Mouse (Mus musculus) ZHBTc4 (cell line): ENCODE measurements around the gene Usp49.
"Not testable (repeated sequence)": the region's sequence is repeated elsewhere in the genome, so short reads cannot be mapped to it uniquely, and the experiment has no call there.

Experiments
- DNase-seq: peaks from one replicate; pipeline ENCODE4 v3.0.0-alpha.2; 2011; ENCODE audit warnings: low read depth, low spot score

Usp49 gene

DNA sequence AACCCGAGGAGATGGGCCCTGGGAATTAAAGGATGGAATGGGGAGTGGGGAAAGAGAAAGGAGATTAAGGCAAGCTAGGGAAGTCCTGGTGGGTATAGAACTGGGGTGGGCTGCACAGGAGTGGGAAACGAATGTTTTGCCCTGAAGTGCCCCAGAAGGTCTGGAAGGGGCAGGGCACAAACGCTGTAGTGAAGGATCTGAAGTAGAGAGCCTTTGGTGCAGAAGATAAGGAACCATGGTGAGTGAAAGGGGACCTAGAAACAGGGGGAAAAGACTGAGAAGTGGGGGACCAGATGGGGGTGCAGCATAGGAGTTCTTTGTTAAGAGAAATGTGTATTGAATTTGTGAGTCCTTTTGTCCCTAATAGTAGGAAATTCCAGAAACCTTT lies at the start of gene Usp49:
Usp49 (plus strand) TSS at position 13 of the 388 bp plus-strand sequence.
- no peak for DNase-seq

DNA sequence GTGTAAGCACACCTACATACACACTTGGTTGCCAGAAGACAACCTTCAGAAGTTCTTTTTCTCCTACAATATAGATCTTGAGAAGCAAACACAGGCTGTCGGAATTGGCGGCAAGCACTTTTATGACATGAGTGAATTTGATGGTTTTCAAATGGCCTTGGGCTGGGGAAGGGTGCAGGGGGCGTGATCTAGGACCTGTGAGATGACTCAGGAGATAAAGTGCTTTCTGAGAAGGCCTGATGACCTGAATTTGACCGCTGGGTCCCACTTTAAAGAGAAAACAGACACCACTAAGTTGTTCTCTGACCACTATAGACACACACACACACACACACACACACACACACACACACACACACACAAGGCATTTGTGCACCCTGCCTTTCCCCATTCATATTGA lies 49.5 kb upstream of the Usp49 start:
- DNase-seq, result peak; percentile 55

DNA sequence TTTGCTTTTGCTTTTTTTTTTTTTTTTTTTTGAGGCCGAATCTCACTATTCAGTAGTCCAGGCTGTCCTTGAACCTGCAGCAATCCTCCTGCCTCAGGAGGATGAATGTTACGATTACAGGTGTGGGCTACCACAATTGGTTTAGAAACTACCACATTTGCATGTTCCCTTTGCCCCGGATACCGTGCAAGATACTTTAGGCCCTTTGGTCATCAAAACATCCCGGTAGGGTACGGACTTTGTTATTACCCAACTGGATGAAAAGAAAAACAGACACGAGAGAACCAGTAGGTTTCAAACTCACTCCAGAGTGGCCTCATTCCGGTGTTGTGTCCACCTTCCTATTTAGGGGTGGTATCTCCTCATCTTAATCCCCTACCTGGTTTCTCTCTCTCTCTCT lies 42.0 kb upstream of the Usp49 start:
- DNase-seq, result no peak

DNA sequence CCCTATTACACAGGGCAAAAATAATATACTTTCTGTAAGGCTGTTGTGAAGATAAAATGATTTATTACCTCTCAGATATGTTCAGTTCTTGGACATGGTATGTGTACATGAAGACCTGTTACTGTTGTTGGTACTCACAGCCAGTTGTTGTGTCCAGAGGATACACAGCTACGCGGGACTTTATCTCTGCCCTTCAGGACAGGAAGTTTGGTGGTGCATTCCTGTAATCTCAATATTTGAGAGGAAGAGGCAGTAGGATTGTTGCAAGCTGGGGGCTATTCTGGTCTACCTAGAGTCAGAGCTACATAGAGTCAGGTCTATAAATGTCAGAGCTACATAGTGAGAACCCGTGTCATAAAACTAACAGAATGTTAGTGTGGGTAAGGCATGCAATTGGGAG lies 39.4 kb upstream of the Usp49 start:
- DNase-seq, result no peak

DNA sequence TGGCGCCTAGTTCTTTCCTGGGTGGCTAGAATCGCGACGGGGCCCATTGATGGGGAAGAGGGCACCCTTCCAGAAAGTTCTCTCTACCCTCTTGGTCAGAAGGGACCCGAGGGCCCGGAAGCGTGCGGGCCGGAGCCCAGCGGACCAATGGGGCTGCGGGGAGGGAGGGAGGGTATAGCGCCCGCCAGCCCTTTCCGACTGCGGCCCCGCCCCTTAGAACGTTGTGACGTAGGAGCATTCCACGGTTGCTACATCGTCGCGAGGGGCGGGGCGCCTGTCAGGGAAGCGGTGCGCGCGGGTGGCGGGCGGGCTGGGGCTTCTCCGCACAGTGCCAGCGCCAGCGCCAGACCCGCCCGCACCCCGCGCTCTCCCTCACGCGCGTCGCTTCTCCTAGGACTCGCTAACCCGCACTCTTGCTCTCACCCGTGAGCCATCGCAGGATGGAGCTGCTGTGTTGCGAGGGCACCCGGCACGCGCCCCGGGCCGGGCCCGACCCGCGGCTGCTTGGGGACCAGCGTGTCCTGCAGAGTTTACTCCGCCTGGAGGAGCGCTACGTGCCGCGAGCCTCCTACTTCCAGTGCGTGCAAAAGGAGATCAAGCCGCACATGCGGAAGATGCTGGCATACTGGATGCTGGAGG lies 37.2 kb upstream of the Usp49 start:
- peak; percentile 98 for DNase-seq

DNA sequence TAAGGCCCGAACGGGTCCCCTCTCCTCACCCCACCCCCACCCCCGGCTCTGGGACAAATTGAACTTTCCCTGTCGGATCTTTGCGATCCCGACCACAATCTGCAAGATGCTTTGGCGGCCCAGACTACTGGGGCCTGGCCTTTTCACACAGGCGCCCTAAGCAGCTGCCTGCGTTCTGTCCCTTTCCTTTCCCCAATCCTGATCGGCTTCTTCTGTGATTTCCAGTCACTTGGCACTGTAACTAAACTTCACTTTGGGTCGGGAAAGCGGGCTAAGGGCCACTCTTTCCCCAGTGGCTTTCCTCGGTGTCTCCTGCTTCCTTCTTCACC lies 36.7 kb upstream of the Usp49 start:
- no peak for DNase-seq

DNA sequence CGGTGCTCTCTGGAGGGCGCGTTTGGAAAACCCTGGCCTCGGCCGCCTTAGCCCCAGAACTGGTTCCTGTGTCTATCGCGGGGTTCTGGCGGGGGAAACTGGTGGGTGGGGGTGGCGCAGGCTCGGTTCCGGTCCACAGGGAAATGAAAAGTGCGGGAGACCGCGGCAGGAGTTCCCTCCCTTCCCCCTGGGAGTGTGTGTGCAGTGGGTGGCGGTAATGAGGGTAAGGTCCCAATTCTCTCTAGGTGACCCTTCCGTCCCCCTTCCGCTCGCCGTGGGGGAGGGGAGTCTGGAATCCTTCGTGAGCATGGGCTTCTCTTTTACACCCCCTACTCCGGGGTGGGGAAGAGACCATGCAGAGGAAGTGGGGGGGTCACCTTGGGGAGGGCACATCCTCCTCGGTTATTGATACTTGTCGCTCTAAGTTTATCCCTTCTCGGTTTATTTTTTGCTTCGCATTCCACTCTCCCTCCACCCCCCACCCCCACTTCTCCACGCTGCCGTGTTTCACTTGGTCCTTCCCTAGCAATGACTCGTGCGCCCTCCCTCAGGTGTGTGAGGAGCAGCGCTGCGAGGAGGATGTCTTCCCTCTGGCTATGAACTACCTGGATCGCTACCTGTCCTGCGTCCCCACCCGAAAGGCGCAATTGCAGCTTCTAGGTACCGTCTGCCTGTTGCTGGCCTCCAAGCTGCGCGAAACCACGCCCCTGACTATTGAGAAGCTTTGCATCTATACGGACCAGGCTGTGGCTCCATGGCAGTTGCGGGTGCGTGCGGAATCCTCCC lies 36.1 kb upstream of the Usp49 start:
- DNase-seq, result no peak

DNA sequence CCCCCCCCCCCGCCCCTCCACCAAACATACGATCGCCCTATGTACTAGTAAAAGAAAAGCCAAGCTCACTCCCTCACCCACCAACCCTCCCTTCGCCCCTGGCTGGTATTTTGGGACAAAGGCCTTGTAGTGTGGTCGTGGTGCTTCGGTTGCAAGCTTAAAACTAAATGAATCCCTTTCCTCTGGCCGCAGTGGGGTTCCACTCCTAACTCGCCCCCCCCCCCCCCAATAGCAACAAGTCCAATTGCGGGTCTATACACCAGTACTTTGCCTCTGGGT lies 35.6 kb upstream of the Usp49 start:
- DNase-seq, result peak; percentile 56

DNA sequence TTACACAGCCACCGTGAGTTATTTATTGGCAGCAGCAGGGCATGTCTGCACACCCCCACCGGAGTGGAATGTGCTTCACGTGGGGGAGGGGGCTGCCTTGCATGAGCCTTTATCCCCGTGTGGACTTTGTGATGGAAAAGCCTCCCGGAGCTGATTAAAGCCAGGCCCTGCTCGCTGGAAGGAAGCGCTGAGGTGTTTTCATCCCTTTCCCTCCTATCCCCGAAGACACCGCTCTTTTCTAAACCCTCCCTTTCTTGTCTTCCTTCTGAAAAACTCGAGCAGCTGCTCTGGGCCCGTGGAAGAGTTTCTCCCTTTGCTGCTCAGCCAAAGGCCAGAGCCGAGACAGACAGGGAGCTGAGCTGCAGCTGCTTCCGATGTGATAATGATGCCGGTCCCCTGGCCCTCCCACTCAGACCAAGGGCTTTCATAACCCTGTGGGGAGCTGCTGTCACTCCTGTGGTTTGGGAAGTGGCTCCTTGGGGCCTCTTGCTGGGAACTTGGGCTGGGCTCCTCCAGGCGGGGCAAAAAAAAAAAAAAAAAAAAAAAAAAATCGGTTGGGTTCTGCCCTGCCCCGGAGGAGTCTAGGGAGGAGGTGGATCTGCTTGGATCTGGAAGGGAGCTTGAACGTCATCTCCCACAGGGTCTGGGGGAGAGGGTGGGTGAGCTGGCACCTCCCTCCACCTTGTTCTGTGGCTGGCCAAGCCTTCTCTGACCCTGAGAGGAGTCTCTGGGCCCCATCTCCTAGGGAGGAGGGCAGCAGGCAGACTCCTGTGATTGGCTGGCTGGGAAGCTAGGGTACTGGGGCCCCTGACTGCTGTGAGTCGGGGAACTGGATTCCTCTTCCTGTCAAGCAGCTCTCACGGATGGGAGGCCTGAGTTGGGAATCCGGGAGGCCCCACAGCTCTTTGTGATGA lies 35.0 kb upstream of the Usp49 start:
- peak; percentile 84 for DNase-seq

DNA sequence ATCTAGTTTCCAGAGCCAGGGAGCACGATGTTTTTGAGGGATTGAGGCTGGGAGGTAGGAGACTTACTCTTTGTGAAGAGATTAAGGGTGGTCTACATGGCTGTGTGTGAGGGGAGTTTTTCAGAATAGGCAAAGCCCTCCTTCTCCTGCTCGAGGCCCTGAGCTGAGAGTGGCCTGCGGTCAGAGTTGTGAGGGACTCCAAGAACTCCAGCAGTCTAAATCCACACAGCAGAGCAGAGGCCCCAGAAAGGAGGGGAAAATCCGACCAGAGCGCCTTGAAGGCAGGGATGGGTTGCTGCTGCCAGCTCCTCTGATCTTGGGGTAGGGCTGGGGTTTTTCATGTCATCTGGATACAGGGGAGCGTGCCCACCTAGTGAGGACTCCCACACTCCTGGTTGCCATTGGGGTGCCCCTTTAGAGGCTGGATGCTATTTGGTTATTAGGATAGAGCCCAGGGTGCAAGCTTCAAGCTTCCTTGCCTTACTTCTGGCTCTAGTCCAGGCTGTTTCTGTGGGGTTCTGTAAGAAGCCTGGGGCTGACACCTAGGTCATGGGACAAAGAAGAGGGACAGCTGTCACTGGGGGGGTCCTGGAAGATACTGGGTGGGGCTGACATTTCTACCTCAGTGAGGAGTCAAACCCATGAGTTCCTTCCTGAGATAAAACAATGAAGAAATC lies 34.2 kb upstream of the Usp49 start:
- DNase-seq, result no peak

DNA sequence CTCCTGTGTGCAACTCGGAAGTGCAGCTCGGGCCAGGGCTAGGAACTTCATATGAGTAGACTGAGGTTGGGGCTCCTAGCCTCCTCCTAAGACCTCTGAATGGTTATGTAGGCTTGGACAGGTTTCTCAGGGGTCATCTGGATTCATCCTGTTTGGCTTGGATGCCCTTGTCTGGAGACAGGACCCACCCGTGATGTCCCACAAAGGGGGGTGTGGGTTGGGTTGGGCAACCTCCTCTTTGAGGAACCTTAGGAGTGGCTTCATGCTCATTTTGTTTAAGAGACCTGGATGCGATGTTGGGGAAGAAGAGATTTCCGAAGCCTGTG lies 33.7 kb upstream of the Usp49 start:
- DNase-seq, result peak; percentile 60

DNA sequence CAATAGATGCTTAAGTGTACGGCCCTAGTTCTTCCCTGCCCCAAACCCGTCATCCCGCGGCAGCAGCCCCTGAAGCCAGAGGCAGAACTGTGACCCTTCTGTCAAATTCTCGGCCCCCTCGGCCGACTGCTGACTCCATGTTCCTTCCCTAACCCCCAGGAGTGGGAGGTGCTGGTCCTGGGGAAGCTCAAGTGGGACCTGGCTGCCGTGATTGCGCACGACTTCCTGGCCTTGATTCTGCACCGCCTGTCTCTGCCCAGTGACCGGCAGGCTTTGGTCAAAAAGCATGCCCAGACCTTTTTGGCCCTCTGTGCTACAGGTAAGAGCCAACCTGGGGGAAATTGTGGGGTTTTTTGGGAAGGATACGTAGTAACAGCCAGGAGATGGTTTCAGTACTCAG lies 33.2 kb upstream of the Usp49 start:
- peak; percentile 43 for DNase-seq

DNA sequence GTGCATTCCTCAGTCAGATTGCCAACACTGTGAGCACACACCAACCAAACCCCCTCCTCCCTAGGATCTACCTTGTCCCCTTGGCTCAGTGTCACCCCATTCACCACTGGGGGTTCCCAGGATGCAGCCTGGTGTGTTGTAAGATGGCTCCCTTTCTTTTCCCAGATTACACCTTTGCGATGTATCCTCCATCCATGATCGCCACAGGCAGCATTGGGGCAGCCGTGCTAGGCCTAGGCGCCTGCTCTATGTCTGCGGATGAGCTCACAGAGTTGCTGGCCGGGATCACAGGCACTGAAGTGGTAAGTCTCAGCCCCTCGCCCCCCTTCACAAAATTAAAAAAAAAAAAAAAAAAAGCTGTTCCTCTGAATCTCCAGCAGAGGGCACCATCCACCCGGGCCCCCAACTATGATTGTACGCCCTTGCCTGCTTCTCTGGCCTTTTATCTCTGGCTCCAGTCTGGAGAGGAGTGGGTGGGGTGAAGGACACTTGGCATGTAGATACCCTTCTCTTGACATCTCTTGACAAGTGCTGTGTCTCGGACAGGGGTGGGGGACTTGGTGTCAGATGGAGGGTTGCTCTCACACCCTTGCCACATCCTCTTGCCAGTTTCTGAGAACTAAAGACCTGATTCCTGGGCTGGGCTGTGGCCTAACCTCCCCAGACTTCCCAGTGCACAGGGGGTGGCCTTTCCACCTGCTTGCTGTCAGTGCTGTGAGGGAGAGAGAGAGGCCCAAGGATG lies 32.5 kb upstream of the Usp49 start:
- peak; percentile 89 for DNase-seq

DNA sequence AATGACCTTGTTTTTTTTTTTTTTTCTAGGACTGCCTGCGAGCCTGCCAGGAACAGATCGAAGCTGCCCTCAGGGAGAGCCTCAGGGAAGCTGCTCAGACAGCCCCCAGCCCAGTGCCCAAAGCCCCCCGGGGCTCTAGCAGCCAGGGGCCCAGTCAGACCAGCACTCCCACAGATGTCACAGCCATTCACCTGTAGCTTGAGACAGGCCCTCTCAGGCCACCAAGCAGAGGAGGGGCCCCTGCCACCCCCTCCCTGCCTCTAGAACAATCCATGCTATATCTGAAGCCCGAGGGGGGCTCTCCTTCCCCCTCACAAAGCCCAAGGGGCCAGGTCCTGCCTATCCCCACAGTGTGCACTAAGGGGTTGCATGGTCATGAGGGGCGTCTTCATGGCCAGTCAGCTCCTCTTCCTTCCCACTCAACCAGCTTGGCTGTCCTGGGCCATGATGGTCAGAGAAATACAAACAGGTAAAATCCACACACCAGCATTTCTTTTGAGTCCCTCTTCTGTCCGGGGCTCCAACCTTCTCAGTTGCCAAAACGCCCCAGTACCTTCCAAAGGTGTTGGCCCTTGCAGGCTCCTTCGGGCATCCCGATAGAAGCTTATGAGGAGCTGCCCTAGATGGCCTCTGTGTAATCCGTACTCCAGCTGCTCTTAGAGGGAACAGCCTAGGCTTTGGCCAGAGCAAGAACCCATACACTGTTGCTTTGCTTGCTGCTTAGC lies 31.7 kb upstream of the Usp49 start:
- not testable (repeated sequence) for DNase-seq

DNA sequence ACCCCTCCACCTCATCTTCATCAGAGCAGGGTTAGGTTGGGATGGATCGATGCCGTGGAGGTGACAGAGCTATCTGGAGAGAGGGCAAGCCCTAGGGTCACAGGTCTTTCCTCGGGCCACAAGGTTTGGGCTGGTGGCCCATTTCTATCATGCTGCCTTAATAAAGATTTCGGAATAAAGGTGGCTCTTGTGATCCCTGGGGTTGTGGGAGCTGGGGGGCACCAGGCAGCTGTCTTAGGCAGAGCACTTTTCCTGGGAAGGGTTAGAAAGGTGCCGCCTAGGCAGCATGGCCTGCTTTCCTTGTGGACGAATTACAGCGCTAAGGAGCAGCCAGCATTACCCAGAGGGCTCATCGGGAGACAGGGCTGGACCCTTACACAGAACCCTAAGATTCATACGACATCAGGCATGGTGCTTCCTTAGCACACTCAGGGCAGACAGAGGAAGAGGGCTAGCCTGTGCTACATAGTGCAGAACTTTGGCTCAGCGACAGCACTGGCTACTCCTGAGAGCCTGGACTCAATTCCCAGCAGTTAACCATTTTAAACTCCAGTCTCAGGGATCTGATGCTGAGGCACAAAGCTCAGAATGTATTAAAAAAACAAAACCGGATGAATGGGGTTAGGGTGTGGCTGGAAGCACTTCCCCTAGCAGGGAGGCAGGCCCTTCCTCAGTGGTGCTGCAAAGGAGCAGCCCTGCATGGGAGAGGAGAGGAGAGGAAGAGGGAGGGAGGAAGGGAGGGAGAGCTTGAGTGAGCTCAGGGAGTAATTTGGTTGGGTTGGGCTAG lies 30.8 kb upstream of the Usp49 start:
- peak; percentile 59 for DNase-seq

DNA sequence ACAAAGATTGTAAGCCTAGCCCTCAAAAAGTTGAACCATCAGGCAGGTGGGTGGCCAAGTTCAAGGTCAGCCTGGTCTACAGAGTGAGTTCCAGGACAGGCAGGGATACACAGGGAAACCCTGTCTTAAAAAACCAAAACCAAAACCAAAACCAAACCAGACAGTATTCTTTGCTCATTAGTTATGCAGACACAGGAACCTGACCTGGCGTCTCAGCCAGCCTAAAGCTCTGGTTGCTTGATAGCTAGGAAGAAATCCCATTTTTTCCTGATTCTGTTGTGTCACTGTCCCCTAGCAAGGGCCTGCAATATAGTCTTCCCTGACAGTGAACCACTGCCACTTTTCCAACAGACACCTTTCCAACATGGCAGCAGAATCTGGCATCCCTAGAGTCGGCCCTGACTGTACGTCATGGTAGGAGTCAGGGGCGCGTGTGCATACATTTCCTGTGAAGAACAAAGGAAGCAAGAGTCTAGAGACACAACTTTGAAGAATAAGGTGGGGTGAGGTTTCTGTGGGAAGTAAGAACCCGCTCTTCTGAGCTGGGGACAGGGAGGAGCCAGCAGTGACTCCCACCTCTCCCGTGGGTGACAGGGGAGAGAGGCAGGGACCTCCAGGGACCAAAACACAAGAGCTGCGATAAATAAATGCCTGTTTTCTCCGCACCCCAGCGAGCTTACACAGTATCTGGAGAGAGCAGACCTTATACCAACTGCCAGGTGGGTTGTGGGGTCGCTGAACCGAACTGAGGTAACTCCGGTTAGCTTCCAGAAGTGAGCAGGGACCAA lies 29.7 kb upstream of the Usp49 start:
- DNase-seq, result no peak

DNA sequence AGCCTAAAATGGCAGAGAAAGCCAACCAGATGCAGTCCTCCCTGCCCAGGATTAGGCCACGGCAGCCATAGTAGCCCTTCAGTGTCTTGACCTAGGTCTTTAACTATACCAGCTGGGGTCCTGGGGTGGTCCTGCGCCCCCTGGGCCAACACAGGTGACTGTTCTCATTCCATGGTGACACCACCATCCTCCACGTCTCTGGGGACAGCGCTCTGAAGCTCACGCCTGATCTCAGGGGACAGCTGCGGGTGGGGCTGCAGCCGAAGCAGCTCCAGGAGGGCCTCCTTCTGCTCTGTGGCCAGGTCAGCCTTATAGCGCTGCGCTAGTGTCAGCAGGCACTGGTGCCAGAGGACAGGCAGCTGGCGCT lies 29.1 kb upstream of the Usp49 start:
- DNase-seq, result no peak

DNA sequence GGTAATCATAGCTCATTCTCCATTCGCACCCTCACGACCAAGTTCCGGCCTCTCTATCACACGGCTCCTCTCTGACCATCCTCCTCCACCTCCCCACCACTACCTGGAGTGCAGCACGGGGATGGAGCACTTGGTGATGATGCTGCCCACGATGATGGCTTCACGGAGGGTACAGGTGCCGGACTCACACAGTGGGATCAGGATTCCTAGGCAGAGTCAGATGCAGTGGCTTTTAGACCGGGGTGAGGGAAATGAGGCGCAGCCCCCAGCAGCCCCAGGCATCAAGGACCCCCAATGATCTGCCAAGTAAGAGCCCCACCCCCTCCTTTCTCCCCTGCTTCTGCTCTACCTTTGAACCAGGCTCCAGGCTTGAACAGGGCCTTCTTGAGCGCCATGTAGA lies 28.2 kb upstream of the Usp49 start:
- DNase-seq, result no peak

DNA sequence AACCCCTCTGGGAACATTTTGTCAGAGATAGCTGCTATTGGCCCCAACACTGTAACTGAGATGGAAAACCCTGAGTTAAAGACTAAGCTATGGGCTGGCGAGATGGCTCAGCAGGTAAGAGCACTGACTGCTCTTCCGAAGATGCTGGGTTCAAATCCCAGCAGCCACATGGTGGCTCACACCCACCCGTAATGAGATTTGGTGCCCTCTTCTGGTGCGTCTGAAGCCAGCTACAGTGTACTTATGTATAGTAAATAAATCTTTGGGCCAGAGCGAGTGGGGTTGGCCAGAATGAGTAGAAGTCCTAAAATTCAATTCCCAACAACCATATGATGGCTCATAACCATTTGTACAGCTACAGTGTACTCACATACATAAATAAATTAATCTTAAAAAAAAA lies 24.3 kb upstream of the Usp49 start:
- peak; percentile 56 for DNase-seq
